Mouse (Mus musculus) intestine, embryonic 16.5 days (tissue): Measurements from ENCODE around the gene Tmem119. TPM values are rescaled to one million over a fixed set of nuclear protein-coding genes. Genes with fewer than 3 reads are reported as not detected.

Experiments used
- ATAC-seq: fragments of 200-750 bp; cut with Nextera tagmentation; 2 replicates; pipeline ENCODE4 v1.8.0; 2017; ENCODE audit warnings: moderate TSS enrichment, moderate library complexity
- H3K27ac ChIP-seq: fragments of 300-500 bp; sonication (generic); 2 replicates; pipeline ENCODE4 v1.5.1; 2014; ENCODE audit warnings: mild to moderate bottlenecking, low read length
- H3K27me3 ChIP-seq: fragments of 300-500 bp; sonication (generic); replicated peaks from 2 replicates; pipeline ENCODE4 v1.6.1; 2014; ENCODE audit warnings: low read length, control low read depth, mixed read lengths; ENCODE audit not compliant: control insufficient read depth, insufficient read depth
- H3K36me3 ChIP-seq: fragments of 300-500 bp; sonication (generic); 2 replicates; pipeline ENCODE4 v1.6.1; 2014; ENCODE audit warnings: low read length, control low read depth; ENCODE audit not compliant: control insufficient read depth, insufficient read depth
- H3K4me1 ChIP-seq: fragments of 300-500 bp; sonication (generic); 2 replicates; pipeline ENCODE4 v1.6.1; 2014; ENCODE audit warnings: low read length, control low read depth, mixed read lengths; ENCODE audit not compliant: control insufficient read depth, insufficient read depth
- H3K4me2 ChIP-seq: fragments of 300-500 bp; sonication (generic); 2 replicates; pipeline ENCODE4 v1.6.1; 2014; ENCODE audit warnings: low read depth, low read length, control low read depth
- H3K4me3 ChIP-seq: fragments of 300-500 bp; sonication (generic); 2 replicates; pipeline ENCODE4 v1.5.1; 2014; ENCODE audit warnings: mild to moderate bottlenecking, low read length
- H3K9ac ChIP-seq: fragments of 300-500 bp; sonication (generic); 2 replicates; pipeline ENCODE4 v1.6.1; 2014; ENCODE audit warnings: low read depth, low read length
- H3K9me3 ChIP-seq: fragments of 300-500 bp; sonication (generic); 2 replicates; pipeline ENCODE4 v1.6.1; 2016; ENCODE audit warnings: low read length, control low read depth; ENCODE audit not compliant: control insufficient read depth
- WGBS: fragments of 180-500 bp; shearing (Covaris S2); extraction: QIAGEN DNeasy Blood & Tissue Kit; methylation state at CpG from one replicate; pipeline ENCODE4 v1.1.7; 2014; 5-methylcytosine and 5-hydroxymethylcytosine counted together
- polyA plus RNA-seq: library from polyadenylated mRNA; unstranded; fragments of >200 nt; fragmentation: Nextera tagmentation; extraction: Ambion mirVana; gene quantifications from 2 replicates; pipeline ENCODE4 v1.2.1, GENCODE M21; 2015

The Tmem119 gene
- polyA plus RNA-seq, 1 experiment from 2014 or later: 63.7 TPM

GRCm38 (mm10) chr5:113827991-113828411, 27.7 kb upstream of the Tmem119 start:
- H3K4me1 ChIP-seq: no peaks in the 10 kb centered on the region
- no peak for ATAC-seq
- WGBS: 40% methylated on average over 4 of the region's 4 CpGs

GRCm38 (mm10) chr5:113826619-113827018, 26.3 kb upstream of the Tmem119 start:
- Histone ChIP-seq H3K9me3 (no peaks in the 10 kb centered on the region), H3K4me3 (no peak overlapping the region), H3K27ac (no peak overlapping the region), H3K9ac (no peak overlapping the region), H3K36me3 (no peaks in the 10 kb centered on the region), H3K4me2 (no peak overlapping the region), H3K4me1 (no peaks in the 10 kb centered on the region), H3K27me3 (no peaks in the 10 kb centered on the region)
- 78% methylated on average over 4 of the region's 4 CpGs for WGBS
- no peak for ATAC-seq

More at GRCm38 (mm10) chr5:113827991-113828411, 27.7 kb upstream of the Tmem119 start:
- H3K36me3 ChIP-seq: no peaks in the 10 kb centered on the region
- no peaks in the 10 kb centered on the region for H3K27me3 ChIP-seq
- no peaks in the 10 kb centered on the region for H3K9me3 ChIP-seq
- no peak overlapping the region for H3K4me2 ChIP-seq
- H3K27ac ChIP-seq: no peak overlapping the region
- H3K9ac ChIP-seq: no peak overlapping the region
- no peak overlapping the region for H3K4me3 ChIP-seq

GRCm38 (mm10) chr5:113825558-113825957, 25.2 kb upstream of the Tmem119 start:
- Histone ChIP-seq H3K4me1 (no peaks in the 10 kb centered on the region), H3K9me3 (no peaks in the 10 kb centered on the region), H3K27me3 (no peaks in the 10 kb centered on the region), H3K27ac (no peak overlapping the region), H3K36me3 (no peaks in the 10 kb centered on the region), H3K4me2 (no peak overlapping the region), H3K9ac (no peak overlapping the region), H3K4me3 (no peak overlapping the region)
- WGBS: 72% methylated on average over 7 of the region's 7 CpGs
- ATAC-seq: no peak

- WGBS: 83% methylated on average over 4 of the region's 4 CpGs
- no peak overlapping the region for H3K4me2 ChIP-seq
- no peaks in the 10 kb centered on the region for H3K36me3 ChIP-seq
Measured at GRCm38 (mm10) chr5:113824228-113824627, 23.9 kb upstream of the Tmem119 start.

GRCm38 (mm10) chr5:113818572-113818971, 18.3 kb upstream of the Tmem119 start:
- H3K27me3 ChIP-seq: no peaks in the 10 kb centered on the region
- H3K36me3 ChIP-seq: no peaks in the 10 kb centered on the region
- ATAC-seq: no peak
- 61% methylated on average over 14 of the region's 14 CpGs for WGBS
- no peak overlapping the region for H3K9ac ChIP-seq
- H3K27ac ChIP-seq: no peak overlapping the region
- no peak overlapping the region for H3K4me3 ChIP-seq
- H3K9me3 ChIP-seq: no peaks in the 10 kb centered on the region
- H3K4me1 ChIP-seq: no peaks in the 10 kb centered on the region
- H3K4me2 ChIP-seq: no peak overlapping the region

More at GRCm38 (mm10) chr5:113824228-113824627, 23.9 kb upstream of the Tmem119 start:
- Histone ChIP-seq H3K27ac (no peak overlapping the region), H3K27me3 (no peaks in the 10 kb centered on the region), H3K4me1 (no peaks in the 10 kb centered on the region), H3K9me3 (no peaks in the 10 kb centered on the region), H3K9ac (no peak overlapping the region), H3K4me3 (no peak overlapping the region)
- no peak for ATAC-seq

DNA sequence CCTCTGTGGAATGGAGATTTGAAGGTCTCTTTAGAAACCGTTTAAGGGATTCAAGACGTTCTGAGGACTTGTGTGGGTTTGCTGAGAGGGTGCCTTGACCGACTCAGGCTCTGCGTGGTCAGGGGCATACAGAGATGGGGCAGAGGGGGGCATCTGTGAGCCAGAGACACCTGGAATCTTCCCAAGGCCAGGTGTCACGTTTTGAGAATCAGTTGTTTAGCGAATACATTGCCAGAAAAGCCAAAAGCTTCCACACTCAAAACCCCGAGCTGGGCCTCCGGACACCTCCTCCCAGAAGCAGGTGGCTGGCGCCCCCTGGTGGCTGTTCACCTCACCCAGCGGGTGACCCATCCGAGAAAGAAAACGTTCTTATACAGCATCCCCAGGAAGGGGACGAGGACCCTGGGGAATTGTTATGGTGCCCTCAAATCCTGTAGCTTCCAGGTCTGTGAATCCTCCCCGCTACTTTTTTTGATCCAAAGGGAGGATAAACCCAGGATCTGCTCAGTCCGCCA, 15.4 kb upstream of the Tmem119 start:
- Histone ChIP-seq H3K27me3 (no peaks in the 10 kb centered on the region), H3K4me1 (no peaks in the 10 kb centered on the region), H3K9ac (no peak overlapping the region), H3K9me3 (0 out of 2 replicates have a peak, but pooled peaks cover 3% of the 10 kb centered on the region), H3K27ac (no peak overlapping the region), H3K36me3 (no peaks in the 10 kb centered on the region), H3K4me3 (no peak overlapping the region), H3K4me2 (no peak overlapping the region)
- peak; percentile 44; the same call in 1 of the 2 replicates for ATAC-seq
- 14% methylated on average over 15 of the region's 15 CpGs for WGBS

DNA sequence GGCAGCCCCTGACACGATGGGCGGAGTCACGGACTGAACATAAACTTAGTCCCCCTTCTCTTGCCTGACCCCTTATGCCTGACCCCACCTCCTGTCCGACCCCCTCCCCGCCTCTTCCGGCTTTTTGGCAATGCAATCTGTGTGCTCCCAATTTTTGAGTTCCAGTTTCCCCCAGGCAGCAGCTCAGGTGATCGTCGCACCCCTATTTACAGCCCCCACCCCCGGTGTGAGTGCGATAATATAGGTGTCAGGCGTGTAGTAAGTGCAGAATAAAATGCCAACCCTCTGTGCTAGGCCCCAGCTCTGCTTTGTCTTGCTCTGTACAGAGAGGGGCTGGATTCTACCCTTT, 14.7 kb upstream of the Tmem119 start:
- Histone ChIP-seq H3K27ac (no peak overlapping the region), H3K9ac (no peak overlapping the region), H3K27me3 (no peaks in the 10 kb centered on the region), H3K4me2 (no peak overlapping the region), H3K4me1 (no peaks in the 10 kb centered on the region), H3K4me3 (no peak overlapping the region), H3K9me3 (0 out of 2 replicates have a peak, but pooled peaks cover 3% of the 10 kb centered on the region), H3K36me3 (no peaks in the 10 kb centered on the region)
- 56% methylated on average over 11 of the region's 11 CpGs for WGBS
- no peak for ATAC-seq

- ATAC-seq: no peak
- no peaks in the 10 kb centered on the region for H3K36me3 ChIP-seq
- 38% methylated on average over 27 of the region's 27 CpGs for WGBS
- H3K27ac ChIP-seq: no peak overlapping the region
- no peaks in the 10 kb centered on the region for H3K4me1 ChIP-seq
- no peak overlapping the region for H3K4me2 ChIP-seq
- no peak overlapping the region for H3K9ac ChIP-seq
- no peaks in the 10 kb centered on the region for H3K27me3 ChIP-seq
- 0 out of 2 replicates have a peak, but pooled peaks cover 3% of the 10 kb centered on the region for H3K9me3 ChIP-seq
- no peak overlapping the region for H3K4me3 ChIP-seq
Measured at GRCm38 (mm10) chr5:113814111-113815040, 14.1 kb upstream of the Tmem119 start.

DNA sequence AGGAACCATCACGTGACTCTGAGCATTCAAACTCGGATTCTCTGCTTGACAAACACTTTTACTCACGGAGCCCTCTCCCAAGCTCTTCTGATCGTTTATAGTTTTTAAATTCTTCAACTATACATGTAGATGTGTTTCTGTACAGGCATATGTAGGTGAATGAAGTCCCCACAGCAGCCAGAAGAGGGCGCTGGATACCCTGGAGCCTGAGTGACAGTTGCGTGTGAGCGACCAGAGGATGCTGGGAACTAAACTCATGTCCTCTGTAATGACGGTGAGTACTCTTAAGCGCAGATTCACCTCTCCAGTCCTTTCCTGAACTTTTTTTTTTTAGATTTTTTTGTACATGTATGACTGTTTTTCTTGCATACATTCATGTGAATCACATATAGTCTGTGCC, 13.3 kb upstream of the Tmem119 start:
- Histone ChIP-seq H3K9ac (no peak overlapping the region), H3K9me3 (0 out of 2 replicates have a peak, but pooled peaks cover 3% of the 10 kb centered on the region), H3K4me1 (no peaks in the 10 kb centered on the region), H3K27me3 (no peaks in the 10 kb centered on the region), H3K27ac (no peak overlapping the region), H3K36me3 (no peaks in the 10 kb centered on the region), H3K4me2 (no peak overlapping the region), H3K4me3 (no peak overlapping the region)
- 23% methylated on average over 9 of the region's 9 CpGs for WGBS
- no peak for ATAC-seq
